ENCODE assay signal across 8 mouse cellular contexts in the genomic region with DNA sequence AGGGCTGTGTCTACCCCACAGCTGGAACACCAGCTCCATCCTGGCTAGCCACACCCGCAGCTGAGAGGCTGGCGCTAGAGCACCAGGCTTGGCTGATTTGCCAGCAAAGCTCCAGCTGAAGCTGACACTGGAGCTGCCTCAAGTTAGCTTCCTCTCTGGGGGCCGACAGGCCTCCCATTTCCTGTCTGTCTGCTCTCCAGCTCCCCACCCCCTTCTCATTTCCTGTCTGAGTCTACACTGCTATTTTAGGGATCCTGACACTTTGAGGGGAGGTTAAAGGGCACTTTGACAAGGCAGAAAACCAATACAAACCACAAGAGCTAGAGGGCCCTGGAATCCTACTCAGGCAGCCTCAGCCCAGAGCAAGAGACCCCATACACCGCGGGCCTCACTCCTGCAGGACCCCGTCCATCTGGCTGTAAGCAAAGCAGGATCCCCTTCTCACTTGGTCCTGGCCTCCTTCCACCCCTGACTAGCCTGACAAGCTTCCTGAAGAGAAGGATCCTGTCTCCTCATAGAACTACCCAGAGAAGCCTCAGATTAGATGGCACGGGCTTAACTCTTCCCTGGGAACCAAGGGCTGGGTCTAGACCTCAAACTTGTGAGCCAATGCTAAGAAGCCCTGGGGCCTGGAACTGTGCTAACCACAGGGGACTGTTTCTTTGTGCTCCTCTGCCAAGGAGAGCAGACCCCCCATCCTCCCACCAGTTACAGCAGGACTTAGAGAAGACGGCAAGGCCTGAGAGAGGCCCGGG. TPM values are rescaled to one million over a fixed set of nuclear protein-coding genes. Genes with fewer than 3 reads are reported as not detected.
A peak's percentile ranks its signal among the peaks of the same experiment; 100 is the strongest.
DNase-seq lines count a peak whose midpoint lies in the region; ATAC-seq lines count a peak whose summit lies in the region.

No protein-coding gene starts in this region.

- no peaks in the 10 kb centered on the region for H3K36me3 ChIP-seq in liver, embryonic 16.5 days (ENCODE audit: control insufficient read depth, insufficient read depth)
- peaks cover 21% of the 10 kb centered on the region for H3K36me3 ChIP-seq in neural tube, embryonic 12.5 days

- H3K9ac ChIP-seq in liver, embryonic 16.5 days (ENCODE audit: low read depth, low read length): no peak overlapping the region; the same call in 1 of the 2 replicates
- H3K9ac ChIP-seq in neural tube, embryonic 12.5 days: 0 out of 2 replicates have a peak overlapping the region, but pooled peaks have one; percentile 26

- 11% methylated on average over 9 of the region's 9 CpGs for WGBS in liver, embryonic 16.5 days (ENCODE audit: insufficient replicate concordance)
- 60% methylated on average over 9 of the region's 9 CpGs for WGBS in neural tube, embryonic 12.5 days

- H3K27ac ChIP-seq in liver, embryonic 16.5 days (ENCODE audit: low read length): peak overlapping the region; percentile 82
- H3K27ac ChIP-seq in neural tube, embryonic 12.5 days: peak overlapping the region; percentile 34

- H3K9me3 ChIP-seq in liver, embryonic 16.5 days (replicated peaks; ENCODE audit: control insufficient read depth, low read length): no peaks in the 10 kb centered on the region
- H3K9me3 ChIP-seq in neural tube, embryonic 12.5 days: no peaks in the 10 kb centered on the region

- H3K4me3 ChIP-seq in liver, embryonic 16.5 days (ENCODE audit: low read depth, low read length): no peak overlapping the region
- H3K4me3 ChIP-seq in neural tube, embryonic 12.5 days: no peak overlapping the region

- no peaks in the 10 kb centered on the region for H3K27me3 ChIP-seq in liver, embryonic 16.5 days (ENCODE audit: control insufficient read depth, insufficient read depth, low read depth, low read length)
- no peaks in the 10 kb centered on the region for H3K27me3 ChIP-seq in neural tube, embryonic 12.5 days (replicated peaks)

- ATAC-seq in liver, embryonic 16.5 days (ENCODE audit: low read depth): peak; percentile 74
- ATAC-seq in neural tube, embryonic 12.5 days (ENCODE audit: low FRiP score, low read depth): no peak

- H3K4me2 ChIP-seq in liver, embryonic 16.5 days (ENCODE audit: low read depth, low read length): peak overlapping the region; percentile 19; the same call in 1 of the 2 replicates
- H3K4me2 ChIP-seq in neural tube, embryonic 12.5 days (replicated peaks): no peak overlapping the region

- peak; percentile 33 for DNase-seq in left cerebral cortex, adult 11 months (ENCODE audit: low spot score)
- DNase-seq in left cerebral cortex, adult 18-20 months (ENCODE audit: low spot score in 2 of 2): no peak
- DNase-seq in embryo, embryonic 11.5 days (ENCODE audit: low read depth, low spot score): peak; percentile 73
- DNase-seq in heart, adult 8-10 months (ENCODE audit: low spot score): peak; percentile 95
- peak; percentile 68 for DNase-seq in kidney, adult 18-20 months
- peak; percentile 23 to 58 for DNase-seq in urinary bladder, postnatal 36 days (ENCODE audit: low spot score in 2 of 2)

- peaks cover 60% of the 10 kb centered on the region for H3K4me1 ChIP-seq in liver, embryonic 16.5 days (ENCODE audit: control insufficient read depth, low read depth, low read length)
- peaks cover 15% of the 10 kb centered on the region; the same call in 1 of the 2 replicates for H3K4me1 ChIP-seq in neural tube, embryonic 12.5 days

RNA-seq across cellular contexts. Expression of a gene that starts 37.2 kb away (rescaled TPM):
- 1 to 10 TPM; 8.5 to 9.6 TPM for total RNA-seq in left cerebral cortex, adult 18-20 months (2021)
- 10 to 100 TPM; 13.2 to 17.9 (median 15.8) TPM for total RNA-seq in heart, adult 8-10 months (2022)
- polyA plus RNA-seq in liver, embryonic 16.5 days (2015; fragmentation: Nextera tagmentation; extraction: Ambion mirVana): 2.9 and 3.0 TPM in 2 replicates
- 15.1 and 16.1 TPM in 2 replicates for polyA plus RNA-seq in neural tube, embryonic 12.5 days (2016; fragmentation: Nextera tagmentation; extraction: Ambion mirVana)

RNA-seq across cellular contexts. Expression of a gene that starts 37.4 kb away (rescaled TPM):
- 1 to 10 TPM; 1.5 to 1.8 TPM for total RNA-seq in left cerebral cortex, adult 18-20 months (2021)
- under 1 TPM in 1 of 4 experiments, not detected in 3; 0.56 TPM for total RNA-seq in heart, adult 8-10 months (2022)
- polyA plus RNA-seq in liver, embryonic 16.5 days (2015; fragmentation: Nextera tagmentation; extraction: Ambion mirVana): 0.04 TPM in 1 of 2 replicates, not detected in the other
- 0.51 and 0.56 TPM in 2 replicates for polyA plus RNA-seq in neural tube, embryonic 12.5 days (2016; fragmentation: Nextera tagmentation; extraction: Ambion mirVana)

RNA-seq across cellular contexts. Expression of a gene that starts 38.2 kb away (rescaled TPM):
- 100 to 1,000 TPM in 1 of 2 experiments, 10 to 100 TPM in 1; 93.7 to 100 TPM for total RNA-seq in left cerebral cortex, adult 18-20 months (2021)
- 10 to 100 TPM; 16.4 to 22.6 (median 20.3) TPM for total RNA-seq in heart, adult 8-10 months (2022)
- 6.5 and 8.0 TPM in 2 replicates for polyA plus RNA-seq in liver, embryonic 16.5 days (2015; fragmentation: Nextera tagmentation; extraction: Ambion mirVana)
- polyA plus RNA-seq in neural tube, embryonic 12.5 days (2016; fragmentation: Nextera tagmentation; extraction: Ambion mirVana): 77.0 and 80.6 TPM in 2 replicates

RNA-seq across cellular contexts. Expression of a gene that starts 59.6 kb away (rescaled TPM):
- total RNA-seq in left cerebral cortex, adult 18-20 months (2021): 100 to 1,000 TPM; 331 to 338 TPM
- 100 to 1,000 TPM; 230 to 269 (median 248) TPM for total RNA-seq in heart, adult 8-10 months (2022)
- polyA plus RNA-seq in liver, embryonic 16.5 days (2015; fragmentation: Nextera tagmentation; extraction: Ambion mirVana): 309 and 359 TPM in 2 replicates
- 245 and 247 TPM in 2 replicates for polyA plus RNA-seq in neural tube, embryonic 12.5 days (2016; fragmentation: Nextera tagmentation; extraction: Ambion mirVana)

Comparison
In these comparisons a context has a peak if more than half of its experiments do, and no peak if none do; other contexts are left out.
1. DNase-seq: peak in left cerebral cortex, adult 11 months (single experiment), embryo, embryonic 11.5 days (single experiment), heart, adult 8-10 months (single experiment), kidney, adult 18-20 months (single experiment) and urinary bladder, postnatal 36 days (2 of 2); none in left cerebral cortex, adult 18-20 months (0 of 2).
2. RNA of a gene that starts 38.2 kb away (total RNA-seq): 93.7 to 100 TPM in left cerebral cortex, adult 18-20 months; 16.4 to 22.6 TPM in heart, adult 8-10 months; every median in the first group is over 4 times any median in the second.